Mouse (Mus musculus) retina, postnatal 7 days (tissue): ENCODE results near the gene Ambp.

ENCODE experiments used
- DNase-seq: peaks from one replicate; pipeline ENCODE4 v3.0.0-alpha.2; 2012; ENCODE audit warnings: low read depth, low spot score

Gene Ambp

DNA sequence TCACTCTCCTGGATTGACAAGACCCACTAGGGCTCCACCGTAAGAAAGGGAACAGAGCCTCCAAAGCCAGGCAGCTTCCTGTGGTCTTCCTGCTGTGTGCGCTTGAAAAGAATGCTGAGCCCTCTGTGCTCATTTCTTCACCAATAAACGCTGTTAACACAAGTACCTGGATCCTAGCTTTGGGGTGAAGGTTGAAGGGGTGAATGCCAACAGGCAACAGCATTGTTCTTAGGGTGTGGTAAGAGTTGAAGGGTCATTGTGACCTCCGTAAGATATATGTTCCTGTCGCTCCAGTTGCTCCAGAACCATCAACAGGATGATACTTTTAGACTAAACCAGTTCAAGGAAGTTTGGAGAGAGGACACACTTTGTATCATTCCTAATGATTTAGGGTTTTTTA, at the start of gene Ambp:
Gene Ambp, minus strand, starts transcription at position 101 of the 400 bp plus-strand sequence.
- DNase-seq, result no peak

DNA sequence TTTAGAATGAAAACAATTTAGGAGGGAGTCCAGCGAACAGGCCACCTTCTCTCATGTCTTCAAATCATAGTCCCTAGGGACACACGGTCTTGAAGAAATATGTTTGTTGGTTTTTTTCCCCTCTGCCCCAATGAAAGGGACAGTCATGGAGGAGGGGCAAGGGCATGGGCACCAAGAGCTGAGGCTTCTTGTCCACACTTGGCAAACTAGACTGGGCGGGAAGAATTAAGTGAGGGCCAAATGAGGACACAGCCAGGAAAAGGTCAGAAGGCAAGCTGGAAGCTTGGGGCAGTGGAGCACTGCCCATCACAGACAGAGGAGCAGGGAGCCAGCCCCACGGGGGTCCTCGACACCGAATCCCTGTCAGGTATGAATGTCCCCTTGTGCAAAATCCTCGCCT, 49.3 kb upstream of the Ambp start:
- DNase-seq, result no peak

DNA sequence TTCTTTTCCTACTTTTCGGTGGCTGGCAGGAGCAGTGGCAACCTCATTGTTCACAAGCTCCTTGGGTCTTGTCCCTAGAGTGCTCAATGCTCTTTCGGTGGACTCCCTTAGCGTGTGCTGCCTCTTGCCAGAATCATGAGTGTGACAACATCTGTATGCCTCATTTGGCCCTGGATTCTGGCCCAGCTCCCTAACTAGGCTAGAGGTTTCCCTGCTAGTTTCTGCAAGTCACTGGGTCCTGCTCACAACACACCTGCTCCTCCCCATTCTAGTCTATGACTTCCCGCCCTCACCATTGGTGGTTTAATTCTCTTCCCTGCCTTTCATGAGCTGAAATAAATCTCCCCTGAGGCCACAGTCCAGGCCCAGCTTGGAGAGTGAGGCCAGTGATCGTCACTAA, 44.8 kb upstream of the Ambp start:
- no peak for DNase-seq

DNA sequence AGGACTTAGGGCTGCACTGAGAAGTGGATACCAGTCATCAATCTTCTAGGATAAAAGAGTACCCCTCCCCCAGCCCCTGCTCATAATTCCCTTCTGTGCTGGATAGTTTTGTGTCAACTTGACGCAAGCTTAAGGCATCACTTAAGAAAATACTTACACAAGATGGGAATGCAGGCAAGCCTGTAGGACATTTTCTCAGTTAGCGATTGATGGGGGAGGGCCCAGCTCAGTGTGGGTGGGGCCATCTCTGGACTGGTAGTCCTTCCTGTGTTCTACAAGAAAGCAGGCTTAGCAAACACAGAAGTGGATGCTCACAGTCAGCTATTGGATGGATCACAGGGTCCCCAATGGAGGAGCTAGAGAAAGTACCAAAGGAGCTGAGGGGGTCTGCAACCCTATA, 39.8 kb upstream of the Ambp start:
- DNase-seq, result no peak

DNA sequence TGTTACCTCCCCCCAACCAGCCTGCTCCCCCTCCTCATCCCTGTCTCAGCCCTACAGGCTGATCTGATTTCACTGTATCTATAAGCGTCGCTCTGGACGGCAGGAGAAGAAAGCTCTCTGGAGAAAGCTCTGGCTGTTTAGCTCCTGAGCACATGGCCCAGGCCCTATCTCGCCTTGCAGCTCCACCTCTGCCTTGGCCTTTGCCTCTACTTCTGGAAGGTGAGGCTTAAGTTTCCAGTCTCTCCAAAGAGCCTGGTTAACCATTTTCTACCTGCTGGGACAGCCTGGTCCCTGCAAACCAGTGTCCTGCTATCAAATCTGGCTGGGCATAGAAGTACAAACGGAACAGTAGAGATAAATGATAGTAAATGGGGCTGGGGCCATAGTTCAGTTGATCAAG, 37.0 kb upstream of the Ambp start:
- no peak for DNase-seq

DNA sequence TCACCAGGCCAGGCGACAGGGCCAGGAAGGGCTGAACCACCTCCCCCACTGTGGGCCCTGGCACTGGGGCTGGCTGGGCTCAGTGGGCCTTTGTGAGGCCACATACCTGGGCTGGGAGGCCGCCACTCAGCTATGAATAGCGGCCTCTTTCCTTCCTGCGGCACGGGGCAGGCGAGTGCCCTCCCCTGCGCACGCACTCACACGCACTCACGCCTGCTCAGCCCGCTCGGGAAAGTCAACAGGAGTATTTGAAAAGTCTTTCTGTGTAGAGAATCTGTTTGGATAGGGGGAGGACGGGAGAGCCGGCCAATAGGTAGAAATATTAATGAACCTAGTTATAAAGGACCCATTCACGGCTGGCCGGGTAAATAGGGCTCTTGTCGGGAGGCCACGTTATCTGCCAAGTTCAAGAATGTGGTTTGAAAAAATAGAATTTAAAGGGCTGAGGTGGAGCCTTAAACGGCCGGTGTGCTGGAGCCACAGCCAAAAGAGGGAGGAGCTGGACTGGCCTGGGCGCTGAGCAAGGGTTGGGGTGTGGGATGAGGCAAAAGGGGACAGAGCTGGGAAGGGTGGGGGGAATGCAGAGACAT, 31.8 kb upstream of the Ambp start:
- DNase-seq, result no peak

DNA sequence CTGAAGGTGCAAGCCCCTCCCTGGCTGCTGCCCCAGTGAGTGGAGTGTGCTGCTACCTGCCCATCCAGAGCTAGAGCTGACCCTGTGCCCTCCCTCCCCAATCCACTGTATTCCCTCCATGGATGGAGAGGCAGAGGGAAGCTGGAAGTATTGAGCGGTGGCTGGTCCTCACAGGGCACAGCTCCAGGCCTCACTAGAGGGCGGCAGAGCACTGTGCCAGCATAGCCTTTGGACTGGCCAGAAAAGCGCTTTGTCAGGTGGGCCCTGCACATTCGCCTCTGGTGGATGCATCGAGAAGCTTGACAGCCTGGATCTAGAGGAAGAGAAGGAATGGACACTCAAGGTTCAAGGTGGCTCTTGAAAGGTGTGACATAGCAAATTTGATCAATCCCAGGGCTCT, 27.0 kb upstream of the Ambp start:
- DNase-seq, result peak; percentile 42

DNA sequence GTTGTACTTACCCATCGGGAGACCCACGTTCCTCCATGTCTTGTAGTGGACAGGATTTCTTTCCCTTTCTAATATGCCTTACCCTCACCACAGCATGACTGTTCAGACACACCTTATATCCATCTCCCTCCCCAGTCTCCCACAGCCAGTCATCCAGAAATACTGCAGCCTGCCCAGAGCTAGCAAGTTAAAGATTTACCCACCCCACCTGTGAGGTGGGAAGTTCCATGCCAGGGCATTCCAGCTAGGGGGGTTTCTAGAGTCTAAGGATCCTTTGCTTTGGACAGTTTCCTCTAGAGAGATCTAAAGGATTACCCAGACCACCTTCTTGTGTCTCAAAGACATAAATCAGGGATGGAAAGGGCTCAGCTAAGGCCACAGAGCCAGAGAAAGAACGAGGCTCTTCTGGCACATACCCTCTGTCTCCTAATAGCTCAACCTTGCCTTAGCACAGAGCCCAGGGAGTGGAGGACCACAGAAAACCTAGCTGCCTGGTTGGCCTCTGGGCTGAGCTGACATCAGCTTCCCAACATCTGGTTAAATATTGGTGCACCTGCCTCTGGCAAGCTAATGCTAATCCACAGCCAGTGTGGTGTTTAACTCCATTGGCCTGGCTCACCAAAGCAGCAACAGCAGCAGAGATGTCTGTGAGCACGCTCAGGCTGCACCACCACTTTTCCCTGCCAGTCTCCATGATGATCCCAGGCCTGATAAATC, 17.5 kb upstream of the Ambp start, which contains the start of gene Kif12:
Gene Kif12, minus strand, starts transcription at position 163 of the 717 bp plus-strand sequence.
- DNase-seq, result no peak

DNA sequence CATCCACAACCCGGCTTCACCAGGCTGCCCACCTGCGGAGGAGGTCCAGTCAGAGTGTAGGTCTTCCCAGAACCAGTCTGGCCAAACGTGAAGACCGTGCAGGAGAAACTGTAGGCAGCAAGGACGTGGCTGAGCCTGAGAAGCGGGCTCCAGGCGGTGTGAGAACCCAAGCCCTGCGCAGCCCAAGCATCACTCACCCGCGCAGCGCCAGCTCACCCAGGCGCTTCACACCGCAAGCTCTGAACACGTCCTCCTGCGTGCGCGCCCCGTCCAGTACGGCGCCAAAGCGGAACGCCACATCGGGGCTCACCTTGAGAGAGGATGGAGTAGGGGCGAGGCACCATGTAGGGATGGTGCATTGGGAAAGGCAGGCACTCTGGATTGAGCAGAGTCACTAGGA, 16.5 kb upstream of the Ambp start:
- no peak for DNase-seq

DNA sequence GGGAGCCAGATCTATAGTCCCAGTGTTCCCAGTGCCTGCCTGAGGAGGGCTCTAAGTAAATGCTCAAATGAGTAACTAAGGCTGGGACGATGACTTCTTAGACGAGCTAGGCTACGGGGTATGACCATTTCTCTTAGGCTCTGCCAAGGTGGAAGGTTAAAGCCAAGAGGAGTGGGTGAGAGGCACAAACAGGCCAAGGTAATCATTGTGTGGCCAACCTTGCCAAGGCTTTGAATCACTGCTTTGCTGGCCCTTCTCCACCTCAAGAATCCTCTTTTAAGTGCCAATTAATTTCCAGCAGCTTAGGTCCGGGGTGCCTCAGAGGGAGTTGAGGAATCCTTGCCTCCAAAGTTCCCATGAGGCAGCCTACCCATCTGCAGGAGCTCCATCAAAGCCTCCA, 15.5 kb upstream of the Ambp start:
- no peak for DNase-seq

DNA sequence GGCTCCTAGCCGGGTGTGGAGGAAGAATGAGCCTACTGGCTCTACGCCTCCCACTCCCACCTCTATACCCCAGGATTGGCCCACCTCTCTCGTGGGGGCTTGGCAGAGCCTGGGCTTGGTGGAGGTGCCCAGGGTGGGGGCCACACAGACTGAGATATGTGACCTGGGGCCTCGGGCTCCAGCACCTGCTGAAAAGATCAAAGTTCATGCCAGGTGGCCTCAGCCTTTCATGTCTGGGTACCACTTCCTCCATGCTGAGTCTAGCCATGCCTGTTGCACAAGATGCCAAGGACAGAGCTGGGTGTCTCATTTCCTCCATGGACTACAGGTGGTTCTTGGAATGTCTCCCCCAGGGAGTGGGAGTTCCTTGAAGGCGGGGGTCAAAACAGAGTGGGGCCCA, 11.7 kb upstream of the Ambp start:
- DNase-seq, result no peak

DNA sequence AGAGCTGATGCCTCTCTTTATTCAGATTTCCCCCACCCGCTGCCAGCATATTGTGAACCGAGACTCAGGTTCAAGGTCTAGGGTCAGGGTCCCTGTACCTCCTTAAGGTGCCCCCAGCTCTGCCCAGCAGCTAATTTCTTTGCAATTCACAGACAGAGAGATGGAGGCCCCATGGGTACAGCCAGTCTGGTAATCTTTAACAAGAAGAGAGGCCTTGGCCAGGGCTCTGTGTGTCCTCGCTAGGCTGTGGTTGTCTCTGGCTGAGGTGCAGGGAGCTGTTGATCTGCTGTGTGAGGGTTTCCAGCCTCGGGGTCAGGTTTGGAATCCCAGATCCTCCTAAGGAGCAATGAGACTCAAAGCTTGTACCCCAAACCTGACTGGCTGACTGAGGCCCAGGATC, 11.0 kb upstream of the Ambp start:
- DNase-seq, result no peak

DNA sequence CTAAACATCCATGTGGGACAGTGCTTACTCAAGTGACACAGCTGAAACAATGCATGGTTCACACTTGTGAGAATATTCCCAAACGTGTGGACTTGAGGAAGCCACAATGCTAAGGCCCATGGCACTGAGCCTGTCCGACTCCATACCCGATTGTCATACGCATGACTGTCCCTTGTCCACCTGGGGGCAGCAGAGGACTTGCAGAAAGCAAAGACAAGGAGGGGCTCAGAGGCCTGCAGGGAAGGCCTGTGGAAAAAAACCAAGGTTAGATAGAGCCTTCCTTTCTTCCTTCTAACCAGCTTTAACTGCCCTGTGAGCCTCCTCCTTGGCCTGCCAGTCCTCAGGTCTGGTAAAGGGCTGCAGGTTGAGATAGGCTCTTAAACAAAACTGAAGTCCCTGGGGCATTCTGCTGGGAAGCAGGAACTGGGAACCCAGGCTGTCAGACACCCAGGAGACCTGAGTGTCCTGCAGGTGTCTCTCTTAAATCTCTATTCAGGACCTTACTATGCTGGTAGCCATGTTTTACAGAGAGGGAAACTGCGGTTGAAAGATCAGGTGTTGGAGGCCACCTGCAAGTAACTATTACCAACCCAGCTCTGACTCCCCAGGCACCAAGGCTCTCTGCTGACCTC, 4.5 kb upstream of the Ambp start:
- DNase-seq, result peak; percentile 75

DNA sequence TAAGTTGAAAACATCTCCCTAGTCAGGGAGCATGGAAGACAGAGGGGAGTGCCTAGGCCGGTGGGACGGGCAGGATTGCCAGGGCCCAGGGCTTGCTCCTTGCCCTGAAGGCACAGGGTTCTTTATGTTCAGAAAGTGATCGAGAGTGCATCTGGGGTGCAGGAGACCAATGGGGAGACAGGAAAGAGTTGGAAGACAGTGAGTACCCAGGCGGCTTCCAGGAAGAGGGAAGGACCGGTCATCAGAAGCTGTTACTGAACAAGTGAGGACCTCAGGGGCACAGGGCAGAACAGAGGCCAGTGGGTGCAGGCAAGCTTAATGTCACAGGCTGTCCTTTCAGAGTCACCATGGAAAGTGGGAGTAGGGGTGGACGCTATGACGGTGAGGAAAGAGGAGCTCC, 3.6 kb upstream of the Ambp start:
- DNase-seq, result no peak

DNA sequence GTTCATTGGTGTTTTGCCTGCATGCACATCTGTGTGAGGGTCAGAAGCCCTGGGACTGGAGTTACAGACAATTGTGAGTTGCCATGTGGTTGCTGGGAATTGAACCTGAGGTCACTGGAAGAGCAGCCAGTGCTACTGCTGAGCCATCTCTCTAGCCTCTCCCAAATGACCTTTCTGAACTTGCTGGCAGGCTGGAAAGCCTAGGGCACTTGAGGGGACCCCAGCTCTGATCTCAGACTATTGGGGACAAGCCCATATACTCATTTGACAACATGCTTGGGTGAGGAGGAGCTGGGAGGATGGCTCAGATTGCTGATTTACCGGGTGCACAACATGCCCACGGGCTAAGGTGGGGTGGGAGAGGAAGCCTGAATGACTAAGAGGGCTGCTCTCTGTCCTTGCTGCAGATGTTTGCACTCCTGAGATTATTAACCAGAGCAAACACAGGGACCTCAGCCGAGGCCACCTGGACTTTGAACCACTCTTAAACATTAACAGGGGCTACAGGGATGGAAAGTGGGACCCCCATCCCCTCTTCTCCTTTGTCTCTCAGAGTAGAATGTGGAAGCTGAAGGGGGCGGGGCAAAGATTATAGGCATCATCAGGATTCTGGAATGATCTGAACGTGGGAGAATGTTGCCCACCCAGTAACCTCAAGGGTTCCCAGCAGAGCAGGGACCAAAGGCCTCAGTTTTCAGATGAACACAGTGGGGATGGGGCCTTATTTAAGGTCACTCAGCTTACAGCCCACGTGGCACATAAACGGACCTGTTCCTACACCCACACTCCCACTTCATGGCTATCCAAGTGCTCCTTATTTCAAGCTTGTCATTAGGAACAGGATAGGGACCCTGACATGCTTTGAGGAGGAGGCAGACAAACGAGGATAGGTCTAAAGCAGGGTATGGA, 2.4 kb upstream of the Ambp start:
- DNase-seq, result no peak

DNA sequence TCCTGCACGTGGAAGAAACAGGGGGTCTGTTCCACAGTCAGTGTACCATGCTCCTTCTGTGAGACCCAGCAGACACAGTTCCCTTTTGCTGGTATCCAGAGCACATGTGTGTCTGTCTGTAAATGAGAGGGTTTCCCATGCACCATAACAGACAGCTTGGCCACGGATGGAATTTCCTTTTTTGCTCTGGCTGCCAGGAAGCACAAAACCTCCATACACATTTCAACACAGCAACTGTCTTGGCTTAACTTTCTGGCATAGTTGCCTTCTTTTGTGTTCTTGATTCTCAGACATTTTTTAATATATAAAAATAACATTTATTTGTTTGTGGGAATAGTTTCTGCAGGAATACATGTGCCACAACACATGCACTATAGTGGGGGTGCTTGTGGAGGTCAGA, 997 bp upstream of the Ambp start:
- DNase-seq, result no peak

DNA sequence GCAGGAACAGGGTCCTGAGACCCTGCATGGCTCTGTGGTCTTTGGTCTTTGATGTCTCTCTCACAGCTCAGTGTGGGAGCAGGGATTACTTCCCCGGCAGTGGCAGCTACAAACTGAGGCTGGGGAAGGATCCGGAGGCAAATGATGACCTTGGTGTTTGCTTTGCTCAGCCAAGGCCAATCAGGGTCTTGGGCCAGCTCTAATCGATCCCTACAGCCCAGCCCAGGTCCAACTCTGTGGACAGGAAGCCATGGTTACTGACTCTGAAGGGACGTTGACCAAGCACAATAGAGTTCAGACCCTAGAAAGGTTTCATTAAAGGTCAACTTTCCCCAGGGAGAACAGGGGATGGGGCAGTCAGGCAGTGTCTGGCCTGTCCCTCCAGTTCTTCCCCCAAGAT, 571 bp downstream of the Ambp start:
- no peak for DNase-seq

DNA sequence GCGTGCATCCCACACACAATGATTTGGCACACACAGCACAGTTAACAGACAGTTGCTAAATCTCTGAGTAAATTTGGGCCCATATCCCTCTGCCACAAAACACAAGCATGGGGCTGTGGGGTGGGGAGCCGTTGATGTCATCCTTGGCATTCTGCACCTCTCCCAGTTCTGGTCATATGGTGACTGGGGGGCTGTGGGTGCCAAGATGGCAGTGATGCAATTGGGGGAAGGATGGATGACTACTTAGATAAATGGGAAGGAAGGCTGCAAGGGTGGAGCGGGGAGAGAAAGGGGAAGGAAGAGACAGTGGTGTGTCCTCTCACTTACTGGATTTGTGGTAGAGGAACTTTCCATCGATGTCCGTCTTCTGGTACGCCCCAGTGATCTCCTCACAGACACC, 3.5 kb downstream of the Ambp start:
- DNase-seq, result no peak

DNA sequence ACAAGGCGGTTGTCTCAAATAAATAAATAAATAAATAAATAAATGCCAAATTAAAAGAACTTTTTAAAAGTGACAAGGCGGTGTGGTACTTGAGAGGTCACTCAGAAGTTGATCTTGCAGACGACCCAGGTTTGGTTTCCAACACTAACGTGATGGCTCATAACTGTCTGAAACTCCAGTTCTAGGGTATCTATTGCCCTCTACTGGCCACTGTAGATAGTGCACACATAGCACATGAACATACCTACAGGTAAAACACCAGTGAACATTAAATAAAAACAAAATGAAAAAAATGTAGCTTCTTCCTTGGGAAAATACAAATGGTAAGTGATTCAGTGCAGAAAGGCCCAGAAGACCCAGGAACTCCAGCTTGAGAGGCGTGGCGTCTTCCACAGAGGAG, 7.3 kb downstream of the Ambp start:
- no peak for DNase-seq

DNA sequence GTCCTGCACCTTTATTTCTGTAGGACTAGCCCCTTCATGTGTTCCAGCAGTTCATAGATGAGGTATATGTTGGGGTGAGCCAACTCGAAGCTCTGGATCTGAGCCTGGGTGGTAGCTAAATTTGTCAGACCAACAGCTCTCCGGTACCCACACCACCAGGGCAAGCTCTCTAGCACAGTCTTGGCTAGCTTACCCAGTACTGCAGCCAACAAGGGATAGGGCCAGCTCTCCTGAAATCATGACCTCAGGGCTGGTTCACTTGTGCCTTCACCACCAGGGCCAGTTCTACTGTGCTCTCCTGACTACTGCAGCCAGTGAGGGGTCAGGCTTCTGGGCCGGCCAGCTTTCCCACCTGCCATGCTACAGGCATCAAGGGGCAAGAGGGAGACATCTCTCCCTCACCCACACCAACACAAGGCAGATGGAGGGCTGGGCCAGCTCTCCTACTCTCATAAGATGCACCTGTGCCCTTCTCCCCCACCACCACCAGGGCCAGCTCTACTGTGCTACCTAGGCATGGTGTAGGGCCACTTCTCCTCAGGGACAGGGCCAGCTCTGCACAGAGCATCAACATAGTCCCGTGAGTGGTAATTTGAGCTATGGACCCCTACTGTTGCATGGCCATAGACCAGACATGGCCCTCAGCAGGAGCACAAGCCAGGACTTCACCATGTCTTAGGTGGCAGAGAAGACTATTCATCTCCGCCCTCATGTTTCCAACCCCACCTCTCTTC, 24.5 kb downstream of the Ambp start:
- no peak for DNase-seq

DNA sequence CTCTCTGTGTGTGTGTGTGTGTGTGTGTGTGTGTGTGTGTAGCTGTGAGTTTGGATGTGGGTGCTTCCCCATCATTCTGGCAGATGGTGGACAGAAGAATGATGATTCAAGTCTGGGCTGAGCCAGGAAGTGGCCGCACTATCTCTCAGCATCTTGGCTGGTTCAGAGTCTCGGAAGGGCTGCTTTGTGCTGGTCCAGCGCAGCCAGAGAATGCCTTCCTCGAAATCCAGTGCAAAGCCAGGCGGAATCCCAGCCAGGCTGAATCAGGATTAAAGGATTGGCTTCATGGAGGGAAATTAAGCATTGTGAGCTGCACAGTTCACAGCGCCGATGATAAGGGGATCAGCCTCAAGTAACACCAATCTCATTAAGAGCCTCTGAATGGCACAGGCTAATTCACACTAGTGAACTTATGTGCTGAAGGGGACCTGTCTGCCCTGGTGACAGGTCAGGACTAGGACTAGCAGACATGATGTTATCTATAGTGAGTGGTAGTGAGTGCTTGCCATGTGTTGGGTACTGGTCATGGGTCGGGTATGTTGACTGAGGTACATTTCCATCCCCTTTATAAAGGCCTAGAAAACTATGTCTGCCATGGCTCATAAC, 29.6 kb downstream of the Ambp start:
- DNase-seq, result peak; percentile 79
